Mouse (Mus musculus) testis, adult 2 months (tissue): ENCODE results near the gene Hpd.

Source experiments
- CTCF ChIP-seq: fragments of 200-500 bp; IDR thresholded peaks from 2 replicates; pipeline ENCODE4 v1.5.1; 2012; ENCODE audit warnings: low read depth, mild to moderate bottlenecking, inconsistent platforms, low read length, moderate library complexity; ENCODE audit not compliant: control insufficient read depth, insufficient read depth, insufficient replicate concordance
- POLR2A ChIP-seq: fragments of 200-500 bp; IDR thresholded peaks from 2 replicates; pipeline ENCODE4 v1.6.1; 2012; ENCODE audit warnings: low read depth, mild to moderate bottlenecking, inconsistent platforms, low read length, moderate library complexity; ENCODE audit not compliant: control insufficient read depth

DNA sequence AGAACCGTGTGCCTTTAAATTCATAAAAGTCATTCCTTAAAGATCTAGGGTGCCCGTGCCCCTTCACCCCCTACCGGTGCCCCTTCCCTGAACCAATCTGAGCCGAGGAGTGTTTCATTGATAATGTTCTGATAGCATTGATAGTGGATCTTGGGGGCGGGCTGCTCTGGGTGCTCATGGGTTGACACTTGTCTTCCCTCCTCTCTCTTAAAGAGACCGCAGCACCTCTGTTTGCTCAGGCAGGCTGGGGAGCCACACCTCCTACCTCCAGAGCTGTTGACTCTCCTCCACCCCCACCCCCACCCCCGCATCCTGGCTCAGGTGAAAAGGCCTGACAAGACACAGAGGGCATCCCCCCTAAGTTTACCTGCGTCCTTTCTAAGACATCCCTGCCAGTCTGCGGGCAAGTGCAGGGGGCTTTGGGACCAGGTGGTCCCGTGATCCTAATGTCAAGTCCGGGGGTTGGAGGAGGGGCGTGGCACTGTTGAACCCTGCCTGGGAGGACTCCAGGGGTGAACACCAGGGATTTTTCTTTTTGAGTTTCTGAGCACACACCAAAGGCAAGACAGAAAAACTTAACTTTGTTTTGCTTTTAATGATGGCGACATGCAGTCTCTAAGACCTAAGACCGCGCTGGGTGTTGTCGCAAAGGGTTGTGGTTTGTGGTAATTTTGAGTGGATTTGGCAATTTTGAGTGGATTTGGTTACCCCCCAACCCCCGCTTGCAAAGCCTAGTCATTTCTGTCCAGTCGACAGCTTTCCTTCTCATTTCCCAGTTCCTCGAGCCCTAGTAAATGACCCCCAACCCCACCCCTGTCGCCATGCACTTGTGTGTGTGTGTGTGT lies 37.6 kb downstream of the Hpd start:
- TF ChIP-seq CTCF = no peak
- no peak for TF ChIP-seq POLR2A
